Mouse (Mus musculus) CH12.LX (cell line): ENCODE measurements at regions not wholly inside any gene's neighbourhood (a gene's known extent, or its start where the extent isn't known, plus 50 kb on each side); places are given as distances from the start of the nearest gene placed in this dataset.

Source experiments
- DNase-seq: peaks from one replicate; pipeline ENCODE4 v3.0.0-alpha.2; 2013; ENCODE audit errors: extremely low read depth
- H3K27ac ChIP-seq: 2 replicates; pipeline ENCODE4 v1.5.1; 2012; ENCODE audit warnings: low read depth, mild to moderate bottlenecking, control low read depth, moderate library complexity; ENCODE audit not compliant: insufficient read depth
- H3K27me3 ChIP-seq: replicated peaks from 2 replicates; pipeline ENCODE3; 2012; ENCODE audit warnings: inconsistent platforms
- H3K36me3 ChIP-seq, 2 experiments: replicated peaks in 1 of 2; 2 replicates each; pipeline versions ENCODE3 to v1.6.1; 2012; ENCODE audit warnings: inconsistent platforms in 1 of 2, low read length in 1 of 2, mild to moderate bottlenecking in 1 of 2, mixed read lengths in 1 of 2, moderate library complexity in 1 of 2; ENCODE audit not compliant: control insufficient read depth in 1 of 2, insufficient read depth in 1 of 2
- H3K4me1 ChIP-seq, 2 experiments: 2 replicates each; pipeline ENCODE4 v1.6.1; 2012; ENCODE audit warnings: inconsistent platforms in 1 of 2, moderate library complexity in 1 of 2; ENCODE audit not compliant: insufficient read depth in 2 of 2, control insufficient read depth in 1 of 2
- H3K4me2 ChIP-seq: 2 replicates; pipeline ENCODE4 v1.6.1; 2012; ENCODE audit warnings: low read depth, mild to moderate bottlenecking, control low read depth; ENCODE audit not compliant: poor library complexity, insufficient read depth, severe bottlenecking
- H3K4me3 ChIP-seq, 3 experiments: fragments of 150-350 bp in 1 of 3; sonication (generic) in 1 of 3; replicated peaks in 1 of 3; 2 replicates each; pipeline versions ENCODE3 to v1.5.1; 2011 to 2012; ENCODE audit warnings: low read depth in 2 of 3, low read length in 2 of 3, mild to moderate bottlenecking in 2 of 3, moderate library complexity in 2 of 3, control low read depth in 1 of 3, improper control_type of control experiment in 1 of 3, inconsistent platforms in 1 of 3, mixed read lengths in 1 of 3; ENCODE audit not compliant: poor library complexity in 1 of 3
- H3K79me2 ChIP-seq: replicated peaks from 2 replicates; pipeline ENCODE4 v1.6.1; 2012; ENCODE audit warnings: mild to moderate bottlenecking, moderate library complexity; ENCODE audit not compliant: control insufficient read depth, poor library complexity, insufficient read depth, severe bottlenecking; ENCODE audit errors: extremely low read depth
- H3K9ac ChIP-seq: 2 replicates; pipeline ENCODE4 v1.6.1; 2012; ENCODE audit warnings: low read depth, mild to moderate bottlenecking, control low read depth, moderate library complexity; ENCODE audit not compliant: insufficient read depth
- H3K9me3 ChIP-seq: replicated peaks from 2 replicates; pipeline ENCODE3; 2012; ENCODE audit warnings: low read length, inconsistent platforms, mixed read lengths
- CHD1 ChIP-seq: IDR thresholded peaks from 2 replicates; pipeline ENCODE4 v1.6.1; 2012; ENCODE audit warnings: low read depth, low read length, improper control_type of control experiment, inconsistent platforms
- CHD2 ChIP-seq: IDR thresholded peaks from 2 replicates; pipeline ENCODE4 v1.6.1; 2011; ENCODE audit warnings: low read length, improper control_type of control experiment
- E2F4 ChIP-seq: IDR thresholded peaks from 2 replicates; pipeline ENCODE4 v1.6.1; 2011; ENCODE audit warnings: low read depth, low read length, improper control_type of control experiment; ENCODE audit not compliant: insufficient replicate concordance
- GABPA ChIP-seq: IDR thresholded peaks from 2 replicates; pipeline ENCODE4 v1.6.1; 2012; ENCODE audit warnings: low read depth, low read length, improper control_type of control experiment, inconsistent platforms; ENCODE audit not compliant: insufficient replicate concordance
- IRF4 ChIP-seq: IDR thresholded peaks from 2 replicates; pipeline ENCODE4 v1.6.1; 2014; ENCODE audit warnings: low read depth, mild to moderate bottlenecking, inconsistent platforms, low read length, improper control_type of control experiment
- JUN ChIP-seq: IDR thresholded peaks from 2 replicates; pipeline ENCODE4 v1.6.1; 2011; ENCODE audit warnings: low read depth, mild to moderate bottlenecking, low read length, improper control_type of control experiment, moderate library complexity; ENCODE audit not compliant: insufficient read depth
- MAZ ChIP-seq: IDR thresholded peaks from 2 replicates; pipeline ENCODE4 v1.6.1; 2012; ENCODE audit warnings: low read depth, mild to moderate bottlenecking, inconsistent platforms, low read length, improper control_type of control experiment, moderate library complexity
- MYC ChIP-seq: IDR thresholded peaks from 2 replicates; pipeline ENCODE4 v1.6.1; 2011; ENCODE audit warnings: low read depth, mild to moderate bottlenecking, improper control_type of control experiment, low read length
- POLR2AphosphoS2 ChIP-seq: IDR thresholded peaks from 2 replicates; pipeline ENCODE4 v1.6.1; 2011; ENCODE audit warnings: low read depth, low read length, improper control_type of control experiment
- SIN3A ChIP-seq: IDR thresholded peaks from 2 replicates; pipeline ENCODE4 v1.6.1; 2012; ENCODE audit warnings: low read length, improper control_type of control experiment, inconsistent platforms
- ZMIZ1 ChIP-seq: IDR thresholded peaks from 2 replicates; pipeline ENCODE4 v1.6.1; 2012; ENCODE audit warnings: low read depth, mild to moderate bottlenecking, inconsistent platforms, low read length, improper control_type of control experiment
- ZNF384 ChIP-seq: IDR thresholded peaks from 2 replicates; pipeline ENCODE4 v1.6.1; 2012; ENCODE audit warnings: low read depth, low read length, improper control_type of control experiment, inconsistent platforms
- dilution Hi-C: fragments of 300-500 bp; cut with MboI; formaldehyde crosslinking; loops from 2 replicates; pipeline ENCODE4 v1.14.3; 2020; ENCODE audit warnings: low sequenced_read_pairs; ENCODE audit not compliant: extremely low pct_unique_long_range_greater_than_20kb, extremely low pct_ligation_motif_present
- in situ Hi-C: fragments of 300-500 bp; cut with MboI; formaldehyde crosslinking; loops from 3 replicates; pipeline ENCODE4 v1.14.3; 2019; ENCODE audit warnings: low sequenced_read_pairs, low pct_ligation_motif_present, low pct_unique_long_range_greater_than_20kb, mixed read lengths

DNA sequence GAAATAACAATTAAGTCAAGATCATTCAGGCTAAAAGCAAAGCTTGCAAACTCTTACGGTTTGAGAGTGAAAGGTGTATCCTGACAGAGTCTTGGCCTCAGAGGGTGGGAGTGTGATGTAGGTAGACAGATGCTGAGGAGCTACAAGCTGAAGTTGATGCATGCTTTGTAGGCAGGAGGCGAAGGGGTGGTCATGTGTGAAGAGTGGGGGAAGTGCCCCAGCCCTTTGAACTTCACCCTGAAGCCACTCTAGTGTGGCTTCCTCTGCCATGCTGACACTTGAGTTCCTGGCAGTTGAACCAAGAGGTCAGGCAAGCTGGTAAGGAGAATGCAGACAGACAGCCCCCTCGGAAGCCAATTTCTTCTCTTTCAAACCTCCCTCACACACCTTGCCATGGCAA lies 141.0 kb upstream of the Sox5 start:
- no peak overlapping the region for H3K4me2 ChIP-seq
- peaks cover 11 to 36% of the 10 kb centered on the region in 2 experiments for H3K4me1 ChIP-seq
- no peak overlapping the region for H3K4me3 ChIP-seq
- dilution Hi-C loops = no loop called here
- no peaks in the 10 kb centered on the region for H3K79me2 ChIP-seq
- DNase-seq = no peak
- no peak overlapping the region for H3K9ac ChIP-seq
- no peak overlapping the region for H3K27ac ChIP-seq
- no peaks in the 10 kb centered on the region for H3K27me3 ChIP-seq
- TF ChIP-seq ZMIZ1 = no peak
- TF ChIP-seq CHD1 = no peak
- no peak for TF ChIP-seq GABPA
- no peaks in the 10 kb centered on the region for H3K9me3 ChIP-seq
- in situ Hi-C loops = no loop called here
- no peaks in the 10 kb centered on the region for H3K36me3 ChIP-seq

DNA sequence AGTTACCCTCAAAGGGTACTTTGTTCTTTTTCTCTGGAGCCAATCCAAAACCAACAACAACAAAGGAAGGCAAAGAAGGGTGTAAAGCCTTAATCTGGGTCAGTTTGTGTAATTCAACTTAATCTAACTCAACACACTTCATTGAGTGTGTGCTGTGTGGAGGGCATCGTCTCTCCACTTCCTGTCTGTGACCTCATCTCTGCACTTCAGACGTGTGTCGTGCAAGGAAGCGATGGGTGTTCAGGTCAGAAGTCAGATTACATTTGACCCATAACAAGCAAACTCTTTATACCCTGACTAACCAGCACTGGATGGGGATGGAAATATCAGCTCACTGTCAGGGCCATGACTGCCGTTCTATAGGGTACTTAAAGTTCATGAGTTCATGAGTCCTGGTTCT lies 138.0 kb upstream of the Sox5 start:
- in situ Hi-C loops (no loop called here), dilution Hi-C loops (no loop called here)
- TF ChIP-seq E2F4 (no peak), MYC (no peak), MAZ (no peak), JUN (no peak)
- Histone ChIP-seq H3K36me3 (no peaks in the 10 kb centered on the region), H3K9ac (no peak overlapping the region), H3K9me3 (no peaks in the 10 kb centered on the region), H3K27me3 (no peaks in the 10 kb centered on the region), H3K4me2 (no peak overlapping the region), H3K4me3 (no peak overlapping the region), H3K27ac (no peak overlapping the region), H3K4me1 (peaks cover 8 to 24% of the 10 kb centered on the region in 2 experiments), H3K79me2 (no peaks in the 10 kb centered on the region)
- DNase-seq = no peak

DNA sequence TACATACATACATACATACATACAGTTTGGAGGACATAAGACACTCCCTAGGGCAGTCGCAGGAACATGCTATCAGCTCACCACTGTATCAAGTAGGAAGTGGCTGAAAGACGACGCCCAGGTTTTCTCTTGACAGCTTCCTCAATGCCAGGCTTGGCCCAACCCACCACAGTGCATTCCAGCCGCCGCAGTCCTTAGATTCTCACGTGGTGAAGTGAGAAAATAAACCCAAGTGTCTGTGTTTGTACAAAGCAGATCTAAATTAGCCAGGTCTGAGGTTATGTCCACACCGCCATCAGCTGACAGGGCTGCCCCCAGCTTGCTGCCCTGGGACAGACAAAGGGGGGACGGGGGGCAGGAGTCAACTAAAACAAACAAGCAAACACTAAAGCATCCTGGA lies 135.4 kb upstream of the Sox5 start:
- Histone ChIP-seq H3K36me3 (no peaks in the 10 kb centered on the region), H3K4me3 (no peak overlapping the region), H3K9ac (no peak overlapping the region), H3K79me2 (no peaks in the 10 kb centered on the region), H3K9me3 (no peaks in the 10 kb centered on the region), H3K4me2 (no peak overlapping the region), H3K27ac (no peak overlapping the region), H3K4me1 (peaks cover 3 to 4% of the 10 kb centered on the region in 2 experiments), H3K27me3 (no peaks in the 10 kb centered on the region)
- in situ Hi-C loops (no loop called here), dilution Hi-C loops (no loop called here)
- DNase-seq = no peak
- no peak for TF ChIP-seq E2F4
- no peak for TF ChIP-seq ZMIZ1
- TF ChIP-seq IRF4 = no peak
- no peak for TF ChIP-seq SIN3A
- TF ChIP-seq CHD2 = no peak
- no peak for TF ChIP-seq POLR2AphosphoS2
- no peak for TF ChIP-seq ZNF384
- no peak for TF ChIP-seq GABPA
